Mouse (Mus musculus): ENCODE measurements at regions not wholly inside any gene's neighbourhood (a gene's known extent, or its start where the extent isn't known, plus 50 kb on each side); places are given as distances from the start of the nearest gene placed in this dataset.

DNA sequence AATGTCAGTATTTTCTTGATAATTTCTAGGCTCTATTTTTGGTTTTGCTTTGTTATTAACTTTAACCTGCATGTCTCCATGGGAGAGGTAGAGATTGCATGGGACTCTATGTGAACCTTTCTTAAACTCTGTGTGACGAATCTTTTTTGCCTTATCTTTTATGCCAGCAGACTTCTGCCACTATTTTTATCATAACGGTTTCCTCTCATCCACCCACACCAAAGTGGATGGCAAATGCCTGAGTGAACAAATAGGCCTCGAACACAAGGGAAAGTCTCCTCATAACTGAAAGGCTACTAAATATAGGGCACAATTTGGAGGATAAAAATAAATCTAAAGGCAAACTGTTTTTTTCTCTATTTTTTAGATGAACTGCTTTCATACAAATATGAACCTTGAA lies 343.3 kb upstream of the Ctso start:
- H3K36me3 ChIP-seq (ENCODE audit: insufficient read depth, low read length): no peaks in the 10 kb centered on the region
- WGBS: 34% methylated on average over 3 of the region's 3 CpGs
- no peak overlapping the region for H3K4me3 ChIP-seq (ENCODE audit: low read depth, low read length)
- H3K4me1 ChIP-seq (ENCODE audit: insufficient read depth, low read depth, low read length): no peaks in the 10 kb centered on the region
- no peak overlapping the region for H3K9ac ChIP-seq (replicated peaks; ENCODE audit: low read depth)
- ATAC-seq (no peak), DNase-seq (ENCODE audit: low spot score) (no peak)
- H3K27me3 ChIP-seq (replicated peaks; ENCODE audit: insufficient read depth, low read length): no peaks in the 10 kb centered on the region
- no peak for TF ChIP-seq CTCF (IDR thresholded peaks at IDR 0.05)
- TF ChIP-seq EP300 (IDR thresholded peaks at IDR 0.05): no peak
- no peak overlapping the region for H3K27ac ChIP-seq (ENCODE audit: low read length)
- H3K4me2 ChIP-seq (replicated peaks; ENCODE audit: low read depth, low read length): no peak overlapping the region
- no peaks in the 10 kb centered on the region for H3K9me3 ChIP-seq (ENCODE audit: low read length)

DNA sequence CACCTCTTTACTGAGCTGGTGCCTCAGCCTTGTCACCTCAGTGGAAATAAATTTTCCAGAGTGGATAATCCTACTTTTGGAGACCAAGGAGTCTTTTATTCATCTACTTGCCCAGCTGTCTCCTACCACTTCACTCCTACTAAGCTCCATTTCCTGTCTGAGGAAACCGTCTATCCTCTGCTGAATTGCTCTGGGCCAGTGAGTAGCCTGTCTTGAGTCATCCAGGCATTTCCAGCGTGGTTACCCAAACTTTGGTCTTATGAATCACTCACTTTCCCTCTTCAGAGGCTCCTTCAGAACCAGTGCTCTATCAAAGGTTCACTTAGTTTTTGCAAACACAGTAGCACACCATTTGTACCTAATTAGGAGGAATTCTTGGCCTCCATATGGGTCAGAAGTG lies 303.2 kb upstream of the Ctso start:
- 24% methylated on average over 2 of the region's 2 CpGs for WGBS
- ATAC-seq: no peak

DNA sequence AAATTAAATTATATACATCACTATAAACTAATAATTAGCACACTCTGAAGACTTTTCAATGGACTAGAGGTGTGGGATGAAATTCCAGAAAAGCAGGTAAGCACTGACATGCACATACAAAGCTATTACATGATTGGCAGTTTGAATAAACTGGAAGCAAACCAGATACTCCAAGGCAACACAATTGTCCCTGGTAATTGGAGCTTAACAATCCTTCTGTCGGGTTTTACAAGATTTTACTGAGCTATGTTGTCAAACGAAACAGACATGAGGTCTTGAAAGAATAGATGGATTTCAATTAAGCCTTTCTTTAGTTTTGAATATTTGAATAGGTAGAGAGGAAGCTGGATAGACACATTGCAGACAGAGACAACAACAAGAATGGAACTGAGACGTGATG lies 273.9 kb upstream of the Ctso start:
- DNase-seq (ENCODE audit: low spot score) (no peak), ATAC-seq (no peak)
- Histone ChIP-seq H3K4me3 (ENCODE audit: low read depth, low read length) (no peak overlapping the region), H3K27me3 (replicated peaks; ENCODE audit: insufficient read depth, low read length) (no peaks in the 10 kb centered on the region), H3K27ac (ENCODE audit: low read length) (no peak overlapping the region), H3K9ac (replicated peaks; ENCODE audit: low read depth) (no peak overlapping the region), H3K4me1 (ENCODE audit: insufficient read depth, low read depth, low read length) (no peaks in the 10 kb centered on the region), H3K4me2 (replicated peaks; ENCODE audit: low read depth, low read length) (no peak overlapping the region), H3K9me3 (ENCODE audit: low read length) (no peaks in the 10 kb centered on the region), H3K36me3 (ENCODE audit: insufficient read depth, low read length) (no peaks in the 10 kb centered on the region)
- TF ChIP-seq CTCF (IDR thresholded peaks at IDR 0.05) (no peak), EP300 (IDR thresholded peaks at IDR 0.05) (no peak)
- 51% methylated on average over 3 of the region's 3 CpGs for WGBS

More for the DNA sequence above, 303.2 kb upstream of the Ctso start:
- no peaks in the 10 kb centered on the region for H3K27me3 ChIP-seq (replicated peaks; ENCODE audit: insufficient read depth, low read length)
- H3K9me3 ChIP-seq (ENCODE audit: low read length): no peaks in the 10 kb centered on the region
- no peak overlapping the region for H3K4me3 ChIP-seq (ENCODE audit: low read depth, low read length)
- H3K4me2 ChIP-seq (replicated peaks; ENCODE audit: low read depth, low read length): no peak overlapping the region
- no peaks in the 10 kb centered on the region for H3K36me3 ChIP-seq (ENCODE audit: insufficient read depth, low read length)
- no peak for DNase-seq (ENCODE audit: low spot score)
- TF ChIP-seq CTCF (IDR thresholded peaks at IDR 0.05) (no peak), EP300 (IDR thresholded peaks at IDR 0.05) (no peak)
- H3K4me1 ChIP-seq (ENCODE audit: insufficient read depth, low read depth, low read length): no peaks in the 10 kb centered on the region
- H3K9ac ChIP-seq (replicated peaks; ENCODE audit: low read depth): no peak overlapping the region
- H3K27ac ChIP-seq (ENCODE audit: low read length): no peak overlapping the region

DNA sequence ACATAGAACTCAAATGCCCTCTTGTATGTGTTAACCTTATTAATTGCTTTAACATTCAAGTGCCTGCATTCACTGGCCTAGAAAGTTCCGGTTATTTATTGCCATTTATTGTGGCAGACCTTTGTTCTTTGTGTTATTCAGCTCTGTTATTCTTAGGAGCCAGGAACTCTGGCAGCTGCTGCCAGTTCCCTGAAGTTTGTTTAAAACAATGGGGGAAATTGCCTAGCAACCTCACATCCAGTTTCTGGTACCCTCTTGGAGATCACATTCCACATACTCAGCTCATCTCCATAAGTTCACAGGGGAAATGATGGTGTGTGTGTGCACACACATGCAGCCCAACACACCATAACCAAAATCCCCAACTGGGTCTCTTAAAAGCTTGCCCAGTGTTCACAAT lies 270.8 kb upstream of the Ctso start:
- no peak overlapping the region for H3K27ac ChIP-seq (ENCODE audit: low read length)
- 23% methylated on average over 1 of the region's 1 CpGs for WGBS
- TF ChIP-seq CTCF (IDR thresholded peaks at IDR 0.05) (no peak), EP300 (IDR thresholded peaks at IDR 0.05) (no peak)
- no peak for DNase-seq (ENCODE audit: low spot score)
- no peak overlapping the region for H3K4me3 ChIP-seq (ENCODE audit: low read depth, low read length)
- no peak overlapping the region for H3K4me2 ChIP-seq (replicated peaks; ENCODE audit: low read depth, low read length)
- H3K27me3 ChIP-seq (replicated peaks; ENCODE audit: insufficient read depth, low read length): no peaks in the 10 kb centered on the region
- no peak overlapping the region for H3K9ac ChIP-seq (replicated peaks; ENCODE audit: low read depth)
- ATAC-seq: no peak
- no peaks in the 10 kb centered on the region for H3K36me3 ChIP-seq (ENCODE audit: insufficient read depth, low read length)
- no peaks in the 10 kb centered on the region for H3K9me3 ChIP-seq (ENCODE audit: low read length)
- H3K4me1 ChIP-seq (ENCODE audit: insufficient read depth, low read depth, low read length): no peaks in the 10 kb centered on the region

DNA sequence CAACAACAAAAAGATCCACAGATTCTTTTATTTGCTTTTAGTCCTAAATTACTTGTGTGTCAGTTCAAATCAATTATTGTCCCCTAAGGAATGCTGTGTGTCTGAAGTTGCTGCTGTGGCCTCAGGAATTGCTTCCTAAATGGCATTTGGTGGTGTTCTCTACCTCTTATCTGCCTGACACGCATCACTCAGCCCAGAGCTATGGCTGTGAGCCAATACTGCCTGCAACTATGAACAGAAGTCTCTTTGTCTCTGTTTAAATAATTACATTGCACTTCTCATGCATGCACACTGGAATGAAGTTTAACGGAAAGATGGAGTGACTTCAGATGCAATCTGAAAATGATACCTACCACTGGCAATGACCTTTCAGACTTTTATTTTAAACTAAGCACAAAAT lies 266.1 kb upstream of the Ctso start:
- Histone ChIP-seq H3K36me3 (ENCODE audit: insufficient read depth, low read length) (no peaks in the 10 kb centered on the region), H3K9ac (replicated peaks; ENCODE audit: low read depth) (no peak overlapping the region), H3K9me3 (ENCODE audit: low read length) (no peaks in the 10 kb centered on the region), H3K27ac (ENCODE audit: low read length) (no peak overlapping the region), H3K4me3 (ENCODE audit: low read depth, low read length) (no peak overlapping the region), H3K4me1 (ENCODE audit: insufficient read depth, low read depth, low read length) (no peaks in the 10 kb centered on the region), H3K4me2 (replicated peaks; ENCODE audit: low read depth, low read length) (no peak overlapping the region), H3K27me3 (replicated peaks; ENCODE audit: insufficient read depth, low read length) (no peaks in the 10 kb centered on the region)
- 27% methylated on average over 2 of the region's 2 CpGs for WGBS
- no peak for DNase-seq (ENCODE audit: low spot score)
- TF ChIP-seq CTCF (IDR thresholded peaks at IDR 0.05) (no peak), EP300 (IDR thresholded peaks at IDR 0.05) (no peak)
- no peak for ATAC-seq

DNA sequence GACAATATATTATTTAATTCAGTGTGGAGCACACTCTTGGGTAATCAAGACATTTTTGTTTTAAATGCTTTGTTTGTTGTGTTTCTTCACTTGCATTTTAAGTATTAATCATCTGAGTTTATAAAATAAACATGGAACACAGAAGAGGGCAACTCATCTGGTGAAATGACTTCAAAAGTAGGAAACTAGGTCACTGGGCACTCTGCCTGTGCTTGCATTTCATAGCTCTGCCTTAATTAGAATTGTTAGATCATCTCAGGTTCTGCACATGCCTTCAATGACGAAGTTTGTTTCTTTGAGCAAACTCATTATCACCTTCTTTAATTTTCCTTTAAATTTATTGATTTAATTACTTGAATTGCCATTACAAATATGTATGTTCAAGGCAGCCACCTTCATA lies 255.8 kb upstream of the Ctso start:
- H3K4me3 ChIP-seq (ENCODE audit: low read depth, low read length): no peak overlapping the region
- ATAC-seq: no peak
- WGBS: 69% methylated on average over 1 of the region's 1 CpGs
- no peaks in the 10 kb centered on the region for H3K9me3 ChIP-seq (ENCODE audit: low read length)
- TF ChIP-seq CTCF (IDR thresholded peaks at IDR 0.05): no peak
- no peak for TF ChIP-seq EP300 (IDR thresholded peaks at IDR 0.05)
- no peaks in the 10 kb centered on the region for H3K4me1 ChIP-seq (ENCODE audit: insufficient read depth, low read depth, low read length)
- no peaks in the 10 kb centered on the region for H3K27me3 ChIP-seq (replicated peaks; ENCODE audit: insufficient read depth, low read length)
- no peak overlapping the region for H3K4me2 ChIP-seq (replicated peaks; ENCODE audit: low read depth, low read length)
- no peak overlapping the region for H3K27ac ChIP-seq (ENCODE audit: low read length)
- no peak overlapping the region for H3K9ac ChIP-seq (replicated peaks; ENCODE audit: low read depth)
- no peaks in the 10 kb centered on the region for H3K36me3 ChIP-seq (ENCODE audit: insufficient read depth, low read length)
- no peak for DNase-seq (ENCODE audit: low spot score)

DNA sequence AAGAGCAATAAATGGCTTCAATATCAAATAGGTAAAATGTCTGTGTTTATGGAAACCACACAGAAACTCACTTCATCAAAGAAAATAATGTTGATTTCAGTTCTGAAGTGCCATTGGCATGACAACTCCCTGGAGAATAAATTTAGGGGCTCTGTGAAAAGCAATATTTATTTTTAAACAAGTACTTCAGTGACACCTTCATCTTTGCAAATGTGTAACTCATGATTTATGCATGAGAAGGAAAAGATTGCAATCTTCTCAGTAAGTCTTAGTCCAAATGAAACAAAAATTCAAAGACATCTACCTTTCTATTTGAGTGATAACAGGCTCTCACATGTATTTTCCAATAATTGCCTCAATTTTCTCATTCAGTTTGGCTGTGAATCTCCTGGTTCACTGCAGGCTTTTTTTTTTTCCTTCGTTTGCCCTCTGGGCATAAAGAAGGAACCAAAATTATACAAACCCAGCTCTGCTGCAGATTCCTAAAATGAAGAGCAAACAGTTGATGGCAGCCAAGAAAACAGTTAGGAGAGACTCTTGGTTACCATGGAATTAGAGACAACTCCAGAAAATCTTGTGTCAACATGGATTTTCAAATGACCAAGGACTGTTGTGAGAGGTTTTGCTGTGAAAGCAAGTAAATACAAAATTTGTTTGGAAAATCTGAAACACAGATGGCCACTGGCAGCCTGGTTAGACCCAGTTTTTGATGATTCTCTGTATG lies 230.3 kb upstream of the Ctso start:
- WGBS: 29% methylated on average over 1 of the region's 1 CpGs
- no peaks in the 10 kb centered on the region for H3K4me1 ChIP-seq (ENCODE audit: insufficient read depth, low read depth, low read length)
- H3K27ac ChIP-seq (ENCODE audit: low read length): no peak overlapping the region
- no peak overlapping the region for H3K9ac ChIP-seq (replicated peaks; ENCODE audit: low read depth)
- no peaks in the 10 kb centered on the region for H3K27me3 ChIP-seq (replicated peaks; ENCODE audit: insufficient read depth, low read length)
- H3K36me3 ChIP-seq (ENCODE audit: insufficient read depth, low read length): no peaks in the 10 kb centered on the region
- no peak overlapping the region for H3K4me2 ChIP-seq (replicated peaks; ENCODE audit: low read depth, low read length)
- ATAC-seq (no peak), DNase-seq (ENCODE audit: low spot score) (no peak)
- H3K4me3 ChIP-seq (ENCODE audit: low read depth, low read length): no peak overlapping the region
- TF ChIP-seq CTCF (IDR thresholded peaks at IDR 0.05) (no peak), EP300 (IDR thresholded peaks at IDR 0.05) (no peak)
- no peaks in the 10 kb centered on the region for H3K9me3 ChIP-seq (ENCODE audit: low read length)

Measured in lung, postnatal 0 days (tissue).